Mouse (Mus musculus) layer of hippocampus, postnatal 25 days (tissue): Measurements from ENCODE around the gene Kera. TPM values are rescaled to one million over a fixed set of nuclear protein-coding genes. Genes with fewer than 3 reads are reported as not detected.

Experiments
- DNase-seq, 2 experiments: peaks; one replicate each; pipeline ENCODE4 v3.0.0; 2022; ENCODE audit warnings: mixed read lengths in 2 of 2, low spot score in 1 of 2; ENCODE audit errors: extremely low spot score in 1 of 2
- total RNA-seq, 2 experiments: library from RNA; stranded (reverse); gene quantifications; 2 replicates each; pipeline ENCODE4 v1.2.3; 2021

Gene Kera
- under 1 TPM; 0.16 to 0.20 TPM for total RNA-seq

- no peak for DNase-seq
Measured at GRCm38 (mm10) chr10:97606579-97606978, at the start of gene Kera. Gene Kera (plus strand): TSS chr10:97606879.

DNA sequence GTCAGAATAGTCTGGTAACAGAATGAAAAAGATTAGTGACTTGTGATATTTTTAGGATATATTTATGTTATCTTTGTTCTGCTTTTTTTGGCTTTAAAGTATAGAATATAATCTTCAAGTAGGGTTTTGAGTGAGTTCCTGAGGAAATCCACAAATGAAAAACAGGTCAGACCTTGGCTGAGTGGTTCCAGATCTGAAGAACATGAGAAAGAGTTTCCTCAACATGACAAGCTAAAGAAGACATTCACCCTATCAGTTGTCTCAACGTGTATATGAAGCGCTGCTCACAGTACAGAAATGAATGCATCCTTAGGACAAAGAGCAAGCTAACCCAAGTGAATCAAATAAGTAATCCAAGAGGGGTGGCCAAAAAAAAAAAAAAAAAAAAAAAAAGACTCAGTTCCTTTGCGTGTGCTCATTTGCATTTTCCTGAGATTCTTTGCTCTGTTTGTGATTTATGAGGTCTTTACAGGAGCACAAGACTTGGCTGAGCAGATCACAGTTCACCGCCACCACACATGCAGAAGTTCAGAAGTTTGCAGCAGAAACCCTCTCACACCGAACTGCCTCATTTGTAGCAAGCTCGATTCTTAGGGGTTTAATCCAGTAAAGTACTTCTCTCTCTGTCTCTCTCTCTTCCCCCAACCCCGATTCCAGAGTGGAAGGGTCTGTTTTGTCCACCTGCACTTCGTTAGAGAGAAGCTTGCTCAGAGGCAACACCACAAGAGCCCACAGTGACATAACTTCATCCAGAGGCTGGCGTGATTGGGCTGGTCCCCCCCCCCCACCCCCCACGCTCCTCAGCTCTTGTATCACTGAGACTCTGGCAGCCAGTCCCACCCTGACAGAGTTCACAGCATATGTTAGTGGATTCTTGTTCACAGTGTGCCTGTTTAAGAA is 41.5 kb upstream of the Kera start, which contains the start of gene Lum:
Gene Lum, plus strand, starts transcription at position 172 of the 900 bp plus-strand sequence.
- DNase-seq = no peak

DNA sequence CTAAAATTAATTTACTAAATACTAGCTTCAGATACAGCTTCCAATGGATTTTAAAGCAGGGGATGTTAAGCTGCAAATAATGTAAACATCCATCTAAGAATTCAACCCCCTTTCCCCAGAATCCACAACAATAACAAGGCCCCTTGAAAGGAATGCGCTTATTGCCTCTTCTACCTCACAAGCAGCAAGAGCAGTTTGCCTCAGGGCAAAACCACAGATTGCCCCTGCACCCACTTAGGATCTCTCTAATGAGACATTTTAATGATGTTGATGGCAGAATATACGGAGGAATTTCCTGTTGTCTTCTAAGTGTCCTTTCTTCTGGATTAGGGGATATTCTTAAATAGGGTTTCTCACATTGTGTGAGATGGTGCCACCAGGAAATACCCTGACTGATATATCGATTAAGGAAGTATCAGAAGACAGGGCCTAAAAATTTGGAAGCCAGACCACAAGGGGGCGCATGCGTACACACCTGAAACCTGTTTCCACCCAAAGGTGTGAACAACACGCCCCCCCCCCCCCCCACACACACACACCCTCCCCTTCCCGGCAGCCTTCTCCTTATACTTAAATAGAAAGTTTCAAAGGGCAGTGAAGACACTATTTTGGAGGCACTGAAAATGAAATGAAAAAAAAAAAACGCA is 39.1 kb upstream of the Kera start:
- no peak for DNase-seq

DNA sequence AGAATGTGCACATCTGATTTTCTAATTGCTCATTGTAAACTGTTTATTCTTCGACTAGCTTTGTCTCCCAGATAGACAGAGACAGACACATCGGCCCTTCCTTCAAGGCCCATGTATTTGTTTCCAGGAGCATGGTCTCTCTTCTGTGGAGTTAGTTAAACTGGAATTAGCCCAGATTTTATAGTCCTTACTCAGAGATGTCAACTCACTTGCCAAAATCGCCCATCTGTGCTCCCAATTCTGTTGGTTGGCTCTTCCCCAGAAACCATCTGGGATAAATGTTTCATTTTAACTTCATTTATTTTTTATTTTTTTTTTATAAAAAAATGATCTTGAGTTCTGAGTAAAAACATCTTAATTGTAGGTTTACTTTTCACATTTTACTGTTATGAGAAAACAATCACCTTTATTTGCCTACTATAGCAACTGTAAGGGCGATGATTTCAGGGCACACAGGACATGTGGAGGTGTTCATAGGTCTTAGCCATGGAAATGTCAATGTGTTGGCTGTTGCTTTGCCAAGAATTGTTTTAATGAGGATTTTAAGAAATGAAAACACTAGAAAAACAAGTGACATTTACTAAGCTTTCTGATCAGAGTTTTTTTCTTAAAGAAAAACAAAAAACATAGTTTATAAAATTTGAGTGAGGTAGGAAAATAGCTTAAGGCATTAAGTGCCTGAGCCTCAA is 24.0 kb upstream of the Kera start:
- peak in 1 of 2 experiments; percentile 38 for DNase-seq

- no peak for DNase-seq
Measured at GRCm38 (mm10) chr10:97584176-97584575, 22.5 kb upstream of the Kera start.

GRCm38 (mm10) chr10:97587159-97587558 is 19.5 kb upstream of the Kera start:
- no peak for DNase-seq

GRCm38 (mm10) chr10:97589574-97589973 is 17.1 kb upstream of the Kera start:
- DNase-seq = no peak

DNA sequence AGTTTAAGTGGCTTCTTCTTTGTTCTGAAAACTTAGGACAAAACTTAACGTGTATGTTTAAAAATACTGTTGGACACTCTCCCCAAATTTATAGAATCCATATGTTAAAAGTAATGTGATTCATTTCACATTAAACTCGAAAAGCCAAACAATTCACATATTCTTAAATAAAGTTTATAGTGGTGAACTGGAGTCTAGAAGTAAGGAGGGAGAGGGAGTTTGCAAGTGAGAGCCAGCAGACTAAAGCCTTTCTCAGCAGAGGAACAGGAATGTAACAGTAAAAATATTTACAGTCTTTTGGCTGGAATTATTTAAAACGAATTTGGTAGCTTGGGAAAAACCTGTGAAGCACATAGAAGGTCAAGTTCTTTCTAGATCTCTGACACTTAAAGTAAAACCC is 15.6 kb upstream of the Kera start:
- no peak for DNase-seq

DNA sequence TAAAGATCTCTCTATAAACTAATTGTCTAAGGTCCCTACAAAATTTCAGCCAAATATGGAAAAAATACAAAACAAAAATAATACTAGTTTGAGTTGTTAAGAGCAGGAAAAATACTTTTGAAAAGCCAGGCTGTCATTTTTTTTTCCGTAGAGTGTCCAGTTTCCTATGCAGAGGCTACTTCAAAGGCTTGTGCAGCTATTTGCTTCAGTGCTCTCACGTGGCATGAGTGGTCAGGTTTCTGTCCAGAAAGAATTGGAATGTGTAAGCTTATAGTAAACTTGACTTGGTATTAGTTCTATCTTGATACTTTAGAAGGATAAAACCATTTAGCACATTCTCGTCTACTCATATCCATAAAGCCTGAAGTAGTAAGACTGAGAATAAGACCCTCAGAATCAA is 15.0 kb upstream of the Kera start:
- DNase-seq = no peak

- no peak for DNase-seq
Measured at GRCm38 (mm10) chr10:97595680-97596079, 11.0 kb upstream of the Kera start.

DNA sequence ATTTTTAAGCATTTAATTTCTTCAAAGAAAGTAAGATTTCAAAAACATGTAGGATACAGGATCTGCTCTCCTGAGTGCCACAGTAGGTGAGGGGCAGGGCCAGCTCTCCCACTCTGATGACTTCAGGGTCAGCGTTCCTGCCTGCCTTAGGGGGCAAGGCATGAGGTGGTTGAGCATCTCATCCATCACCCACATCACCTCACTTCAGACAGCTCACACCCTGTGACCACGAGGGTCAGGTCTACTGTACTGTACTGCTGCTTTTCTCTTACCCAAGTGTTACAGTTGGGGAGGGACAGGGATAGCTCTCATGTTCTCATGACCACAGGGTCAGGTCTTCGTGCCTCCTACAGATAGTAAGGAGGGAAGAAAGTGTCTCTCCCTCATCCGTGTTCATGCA is 4.9 kb upstream of the Kera start:
- no peak for DNase-seq

- no peak for DNase-seq
Measured at GRCm38 (mm10) chr10:97603256-97603655, 3.4 kb upstream of the Kera start.

DNA sequence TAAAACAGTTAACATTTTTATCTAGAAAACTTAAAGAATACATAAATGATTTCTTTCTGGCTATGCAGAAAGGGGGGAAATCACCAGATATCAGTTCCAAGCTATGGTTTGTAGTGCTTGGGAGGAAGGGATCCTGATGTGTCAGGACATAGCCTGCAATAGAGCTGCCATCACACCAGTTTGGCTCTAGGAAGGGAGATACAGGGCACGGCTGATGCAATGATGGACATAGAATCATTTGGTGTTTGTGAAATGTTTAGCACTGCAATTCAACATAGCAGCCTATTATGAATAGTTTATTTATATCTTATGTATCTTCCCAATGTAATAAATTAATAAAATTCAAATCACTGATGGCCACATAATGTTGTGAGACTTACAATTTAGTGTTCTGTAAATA is 15.6 kb downstream of the Kera start:
- DNase-seq = no peak

DNA sequence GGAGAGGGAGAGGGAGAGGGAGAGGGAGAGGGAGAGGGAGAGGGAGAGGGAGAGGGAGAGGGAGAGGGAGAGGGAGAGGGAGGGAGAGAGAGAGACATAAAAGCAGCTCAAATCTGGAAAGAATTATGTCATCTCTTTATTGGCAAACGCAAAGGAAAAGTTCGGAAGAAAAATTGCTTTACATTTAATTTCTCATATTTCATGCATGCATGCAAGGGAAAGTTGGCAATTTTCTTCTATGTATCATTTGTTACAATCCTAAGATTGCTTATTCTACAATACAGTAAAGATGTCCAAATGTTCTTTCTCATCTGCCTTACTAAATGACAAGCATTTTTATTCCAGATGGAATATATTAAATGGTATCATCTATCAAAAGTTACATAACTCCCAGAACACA is 17.7 kb downstream of the Kera start:
- DNase-seq = no peak

DNA sequence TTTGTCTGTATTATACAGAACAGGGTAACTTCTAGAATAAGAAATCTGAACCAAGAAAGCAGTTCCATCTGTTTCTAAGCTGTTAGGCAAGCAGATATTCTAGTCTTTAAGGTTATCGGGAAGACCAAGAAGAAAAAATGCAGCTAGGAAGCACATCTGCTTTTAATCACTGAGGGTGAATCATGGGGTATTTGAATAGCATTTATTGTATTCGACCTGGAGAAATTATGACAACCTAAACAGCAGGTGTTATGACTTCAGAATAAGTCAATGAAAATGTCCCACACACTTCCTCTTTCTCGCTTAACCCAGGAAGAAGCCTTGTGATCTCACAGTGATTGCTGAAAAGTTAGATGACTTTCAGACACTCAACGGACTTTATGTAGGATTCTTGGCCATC is 18.4 kb downstream of the Kera start:
- DNase-seq = no peak

DNA sequence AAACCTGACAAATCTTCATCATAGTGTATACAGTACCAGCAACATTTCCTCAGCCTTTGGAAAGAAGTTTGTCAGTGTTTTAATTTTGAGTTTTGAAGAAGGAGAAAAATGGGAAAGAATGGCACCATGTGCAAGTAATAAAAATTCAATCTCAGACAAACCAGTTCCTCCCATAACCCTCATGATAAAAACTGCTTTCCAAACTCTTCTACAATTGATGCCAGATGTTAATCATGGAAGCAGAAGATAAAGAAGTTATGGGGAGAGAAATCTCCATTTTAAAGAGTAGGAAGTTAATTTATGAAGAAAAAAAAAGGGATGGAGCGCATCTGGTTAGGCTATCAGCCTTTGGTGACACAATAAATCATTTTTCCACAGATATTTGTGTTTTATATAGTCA is 19.9 kb downstream of the Kera start:
- DNase-seq = no peak

GRCm38 (mm10) chr10:97631061-97631460 is 24.4 kb downstream of the Kera start:
- no peak for DNase-seq

GRCm38 (mm10) chr10:97641926-97642325 is 35.2 kb downstream of the Kera start:
- DNase-seq = no peak

DNA sequence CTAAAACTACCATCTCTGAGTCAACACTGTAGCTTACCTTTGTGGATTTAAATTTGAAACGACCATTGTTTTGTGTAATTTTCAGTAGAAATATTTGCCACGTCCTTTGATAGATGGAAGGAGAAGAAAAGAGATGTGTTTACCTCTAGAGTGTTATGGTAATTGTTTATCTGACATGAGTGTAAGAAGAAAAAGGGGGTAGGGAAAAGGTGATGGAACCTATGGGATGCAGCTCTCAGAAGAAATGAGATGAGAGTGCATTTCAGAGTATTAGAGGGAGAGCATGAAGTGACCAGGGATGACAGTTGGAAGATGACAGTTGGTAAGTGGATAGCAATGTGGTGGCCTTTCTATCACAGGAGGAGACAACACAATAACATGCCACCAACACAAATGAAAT is 37.1 kb downstream of the Kera start, which contains the start of gene Epyc:
Gene Epyc, plus strand, starts transcription at position 301 of the 400 bp plus-strand sequence.
- no peak for DNase-seq

- no peak for DNase-seq
Measured at GRCm38 (mm10) chr10:97650334-97650733, 43.7 kb downstream of the Kera start.

DNA sequence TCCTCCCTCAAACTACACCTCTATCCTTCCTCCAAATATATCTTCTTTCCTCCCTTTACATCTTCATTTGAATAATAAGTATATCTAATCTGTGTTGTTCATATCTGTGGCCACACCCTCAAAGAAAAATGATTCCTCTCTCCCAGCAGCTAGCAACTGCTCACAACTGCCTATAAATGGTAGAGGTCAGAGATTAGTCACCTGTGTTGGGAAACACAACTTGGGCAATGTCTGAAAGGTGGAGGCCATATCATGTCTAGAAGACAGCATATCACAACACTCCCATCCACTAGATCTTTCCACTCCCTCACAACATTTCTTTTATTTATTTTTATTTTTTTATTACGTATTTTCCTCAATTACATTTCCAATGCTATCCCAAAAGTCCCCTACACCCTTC is 52.8 kb downstream of the Kera start:
- no peak for DNase-seq
